Mouse (Mus musculus) testis, postnatal 14 days (tissue): ENCODE measurements around the gene Zhx3.

Source experiments
- DNase-seq: peaks from one replicate; pipeline ENCODE4 v3.0.0; 2021; ENCODE audit warnings: low spot score

The Zhx3 gene

DNA sequence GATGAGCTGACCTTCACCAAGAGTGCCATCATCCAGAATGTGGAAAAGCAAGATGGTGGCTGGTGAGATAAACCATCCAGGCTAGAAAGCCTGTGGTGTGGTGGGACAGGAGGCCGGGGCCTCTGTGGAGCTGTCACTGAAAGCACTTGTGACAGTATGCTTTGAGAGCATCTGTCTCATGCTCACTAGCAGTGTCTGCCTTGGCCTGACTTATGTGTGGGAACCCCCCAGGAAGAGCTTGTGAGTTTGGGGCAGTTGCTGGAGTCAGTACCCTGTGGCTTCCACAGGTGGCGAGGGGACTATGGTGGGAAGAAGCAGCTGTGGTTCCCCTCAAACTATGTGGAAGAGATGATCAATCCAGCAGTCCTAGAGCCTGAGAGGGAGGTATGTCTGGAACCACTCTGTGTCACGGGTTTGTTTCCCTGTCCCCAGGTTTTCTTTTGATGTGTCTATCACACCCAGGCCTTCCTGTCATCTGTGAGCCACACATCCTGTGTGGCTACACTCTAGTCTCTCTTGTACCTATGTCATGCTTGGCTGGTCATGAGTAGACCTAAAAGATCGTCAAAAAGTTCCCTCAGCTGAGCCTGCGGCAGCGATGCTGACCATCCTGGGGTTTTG is 116.1 kb downstream of the Zhx3 start:
- no peak for DNase-seq

DNA sequence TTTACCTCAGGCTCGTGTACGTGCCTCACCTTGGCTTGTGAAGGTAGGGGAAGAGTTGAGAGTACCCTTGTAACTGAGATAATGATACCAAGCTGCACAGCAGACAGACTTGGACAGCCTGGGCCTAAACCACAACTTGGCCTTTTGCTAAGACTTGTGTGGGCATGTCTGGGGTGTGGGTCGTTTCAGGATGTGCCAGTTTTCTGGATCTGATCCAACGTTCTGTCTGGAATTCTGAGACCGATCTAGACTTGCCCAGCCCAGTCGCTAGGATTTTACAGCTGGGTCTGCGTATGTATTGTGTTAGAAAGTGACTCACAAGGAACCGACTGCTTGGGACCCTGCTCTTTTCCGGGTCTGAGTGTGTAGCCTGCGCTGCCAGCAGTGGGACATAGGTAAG is 125.7 kb downstream of the Zhx3 start:
- DNase-seq = no peak

DNA sequence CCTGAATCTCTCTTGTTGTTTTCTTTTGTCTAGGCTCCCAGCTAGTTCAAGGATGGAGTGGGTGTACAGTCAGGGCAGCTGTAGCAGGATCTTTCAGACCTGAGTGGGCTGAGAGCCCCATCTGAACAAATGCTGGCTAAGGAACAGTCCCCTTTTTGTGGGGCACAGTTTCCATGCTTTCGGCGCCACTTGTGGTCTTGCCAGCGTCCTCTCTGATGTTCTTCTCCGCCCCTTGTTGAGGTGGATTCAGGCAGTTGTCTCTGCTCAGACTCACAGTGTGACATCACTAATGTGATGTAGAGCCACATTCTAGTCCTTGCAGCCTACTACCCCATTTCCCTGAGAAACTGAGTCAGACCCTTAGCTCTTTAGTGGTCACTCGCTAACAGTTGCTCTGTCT is 126.2 kb downstream of the Zhx3 start:
- no peak for DNase-seq

- no peak for DNase-seq
Observed at GRCm38 (mm10) chr2:160745497-160745896, 127.3 kb downstream of the Zhx3 start.

DNA sequence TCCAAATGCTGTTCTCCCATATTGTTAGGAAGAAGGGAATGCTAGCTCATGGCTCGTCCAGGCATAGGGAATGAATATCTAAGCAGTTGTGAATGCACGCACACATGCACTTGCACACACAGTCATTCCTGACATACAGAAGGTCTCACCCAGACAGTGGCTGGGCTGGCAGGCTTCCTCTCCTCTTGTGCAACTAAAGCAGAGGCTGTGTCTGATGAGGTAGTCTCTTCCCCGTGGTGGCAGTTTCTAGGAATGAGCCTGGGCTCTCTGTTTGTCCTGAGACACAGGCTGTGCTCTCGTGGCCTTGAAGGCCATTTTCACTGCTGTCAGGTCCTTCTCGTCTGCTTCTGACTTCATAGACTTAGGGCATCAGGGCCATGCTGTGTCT is 128.0 kb downstream of the Zhx3 start:
- DNase-seq = no peak

GRCm38 (mm10) chr2:160744040-160744822 is 128.6 kb downstream of the Zhx3 start:
- DNase-seq = peak; percentile 42

- no peak for DNase-seq
Observed at GRCm38 (mm10) chr2:160742161-160742609, 130.6 kb downstream of the Zhx3 start.

GRCm38 (mm10) chr2:160741580-160741979 is 131.2 kb downstream of the Zhx3 start:
- DNase-seq = no peak

DNA sequence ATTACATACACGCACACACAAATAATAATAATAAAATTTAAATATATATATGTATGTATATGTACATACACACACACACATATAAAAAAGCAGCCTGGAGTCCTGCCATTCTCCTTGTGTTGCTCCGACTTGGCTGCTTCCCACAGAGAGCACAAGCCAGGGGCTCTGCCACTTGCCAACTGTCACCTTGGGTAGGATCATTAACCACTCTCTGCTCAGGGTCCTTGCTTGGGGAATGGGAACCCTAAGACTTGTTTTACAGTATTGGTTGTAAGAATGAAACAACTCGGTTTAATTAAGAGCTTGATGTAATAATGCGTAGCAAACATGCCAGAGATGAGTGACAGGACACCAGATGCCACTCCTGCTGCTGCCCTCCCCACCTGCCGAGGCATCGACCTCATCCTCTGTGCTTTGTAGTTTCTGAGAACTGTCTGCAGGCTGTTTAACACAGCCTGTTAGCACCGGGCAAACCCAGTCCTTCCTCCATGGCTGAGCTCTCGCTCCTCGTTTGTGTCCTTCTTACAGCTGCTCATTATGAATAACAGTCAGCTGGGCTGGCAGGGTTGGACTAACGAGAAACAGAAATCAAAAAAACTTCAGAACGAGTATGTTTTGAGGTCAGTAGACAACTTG is 132.2 kb downstream of the Zhx3 start:
- no peak for DNase-seq

- DNase-seq = peak; percentile 27
Observed at GRCm38 (mm10) chr2:160739647-160740356, 133.0 kb downstream of the Zhx3 start.

- no peak for DNase-seq
Observed at GRCm38 (mm10) chr2:160738354-160738753, 134.4 kb downstream of the Zhx3 start.

- DNase-seq = no peak
Observed at GRCm38 (mm10) chr2:160736466-160736865, 136.3 kb downstream of the Zhx3 start.

DNA sequence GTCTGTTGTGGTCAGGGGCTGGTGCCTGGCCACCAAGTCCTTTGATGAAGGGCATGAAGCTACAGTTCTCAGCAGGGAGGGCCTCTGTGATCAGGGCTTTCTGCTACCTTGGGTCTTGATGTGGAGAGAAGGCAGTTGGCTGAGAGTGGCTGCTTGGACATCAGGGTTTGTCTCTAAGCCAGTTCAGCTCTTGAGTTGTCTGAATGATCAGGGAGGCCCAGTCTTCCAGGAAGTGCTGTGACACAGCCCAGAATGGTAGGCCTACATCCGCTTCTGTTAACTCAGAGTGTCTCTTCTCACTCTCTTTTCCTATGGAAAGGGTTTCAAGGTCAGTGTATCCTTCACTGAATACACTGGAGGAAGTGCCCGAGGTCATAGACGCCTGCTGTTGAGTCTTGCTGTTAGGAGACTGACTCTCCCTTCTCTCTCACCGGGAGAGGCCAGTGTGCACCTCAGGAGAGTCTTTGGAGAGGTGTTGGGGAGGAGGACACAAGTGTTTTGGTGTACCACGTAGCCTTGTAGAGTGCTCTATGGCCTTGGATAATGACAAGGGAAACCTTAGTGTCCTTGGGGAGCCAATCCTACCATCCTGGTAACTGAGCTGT is 137.0 kb downstream of the Zhx3 start:
- DNase-seq = no peak

DNA sequence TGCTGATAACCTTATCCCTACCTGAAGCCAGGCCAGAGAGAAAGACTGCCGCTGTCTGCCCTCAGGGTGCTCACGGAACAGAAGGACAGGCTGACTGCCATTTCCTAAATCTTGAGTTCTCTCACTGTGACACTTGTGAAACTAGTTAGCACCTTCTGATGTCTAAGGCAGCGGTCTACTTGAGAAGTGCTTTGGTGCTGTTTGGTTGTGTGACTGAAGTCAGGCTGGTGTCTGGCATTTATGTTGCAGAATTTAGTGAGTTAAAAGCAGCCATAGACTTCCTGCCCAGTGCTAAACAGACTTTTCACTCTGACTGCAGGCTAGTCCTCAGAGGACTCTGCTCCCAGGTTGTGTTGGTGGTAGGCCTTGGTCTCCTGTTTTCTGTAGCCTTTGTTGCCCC is 138.5 kb downstream of the Zhx3 start:
- DNase-seq = no peak

GRCm38 (mm10) chr2:160733131-160733531 is 139.7 kb downstream of the Zhx3 start:
- no peak for DNase-seq

DNA sequence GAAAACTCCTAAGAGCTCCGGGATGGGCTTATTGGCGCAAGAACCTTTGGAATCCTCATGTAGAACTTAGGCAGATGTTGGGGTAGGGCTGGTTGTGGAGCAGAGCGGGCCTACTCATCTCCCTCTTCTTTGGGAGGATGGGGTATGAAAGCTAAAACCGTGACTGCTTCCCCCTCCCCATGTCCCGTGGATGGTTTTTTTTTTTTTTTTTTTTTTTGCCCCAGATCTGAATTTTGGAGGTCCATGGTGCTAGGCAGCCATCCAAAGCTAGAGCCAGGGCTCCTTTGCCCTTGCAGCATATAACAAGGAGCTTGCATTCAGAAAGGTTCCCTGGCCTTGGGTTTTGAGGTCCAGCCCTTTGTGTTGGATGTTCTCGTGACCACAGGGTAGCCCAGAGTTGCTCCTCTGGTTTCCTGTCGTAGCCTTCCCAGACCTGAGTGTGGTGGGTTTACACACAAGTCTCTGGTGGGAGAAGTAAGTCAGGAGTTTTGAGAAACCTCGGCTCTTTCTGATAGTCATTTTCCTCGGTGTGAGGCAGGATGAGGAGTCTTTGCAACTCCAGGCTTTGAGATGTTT is 140.3 kb downstream of the Zhx3 start:
- DNase-seq = no peak

DNA sequence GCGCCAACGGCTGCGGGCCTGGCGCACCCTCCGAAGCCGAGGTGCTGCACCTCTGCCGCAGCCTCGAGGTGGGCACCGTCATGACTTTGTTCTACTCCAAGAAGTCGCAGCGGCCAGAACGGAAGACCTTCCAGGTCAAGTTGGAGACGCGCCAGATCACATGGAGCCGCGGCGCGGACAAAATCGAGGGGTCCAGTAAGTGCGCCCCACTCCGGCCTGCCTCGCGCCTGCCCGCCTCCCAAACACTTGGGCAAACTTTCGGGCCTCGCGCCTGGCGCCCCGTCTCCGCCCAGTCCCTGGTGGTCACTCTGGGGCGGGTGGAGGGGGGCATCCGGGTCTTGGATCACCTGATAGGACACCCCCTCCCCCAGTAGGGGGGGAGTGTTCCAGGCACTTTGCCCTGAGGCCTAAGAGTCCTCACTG is 140.9 kb downstream of the Zhx3 start:
- peak; percentile 75 for DNase-seq

GRCm38 (mm10) chr2:160731117-160731838 is 141.5 kb downstream of the Zhx3 start, which contains the start of gene Plcg1:
Gene Plcg1 (plus strand): TSS chr2:160731300.
- peak; percentile 95 for DNase-seq

GRCm38 (mm10) chr2:160730797-160731116 is 142.0 kb downstream of the Zhx3 start:
- DNase-seq = no peak

- DNase-seq = no peak
Observed at GRCm38 (mm10) chr2:160729851-160730796, 142.7 kb downstream of the Zhx3 start.
